Mouse (Mus musculus) liver, postnatal 0 days (tissue): ENCODE measurements around the gene Hsdl1. TPM values are rescaled to one million over a fixed set of nuclear protein-coding genes. Genes with fewer than 3 reads are reported as not detected.
A peak's percentile ranks its signal among the peaks of the same experiment; 100 is the strongest.

Source experiments
- ATAC-seq: fragments of 200-750 bp; cut with Nextera tagmentation; 2 replicates; pipeline ENCODE4 v1.8.0; 2017; ENCODE audit warnings: mild to moderate bottlenecking, moderate library complexity
- DNase-seq: peaks from one replicate; pipeline ENCODE4 v3.0.0-alpha.2; 2016
- H3K27ac ChIP-seq: fragments of 300-500 bp; sonication (generic); 2 replicates; pipeline ENCODE4 v1.5.1; 2014; ENCODE audit warnings: antibody characterized with exemption, moderate library complexity, mild to moderate bottlenecking, low read depth
- H3K27me3 ChIP-seq: fragments of 300-500 bp; sonication (generic); 2 replicates; pipeline ENCODE4 v1.6.1; 2014; ENCODE audit warnings: low read length, control low read depth, mixed read lengths; ENCODE audit not compliant: insufficient read depth
- H3K36me3 ChIP-seq: fragments of 300-500 bp; sonication (generic); replicated peaks from 2 replicates; pipeline ENCODE4 v1.6.1; 2014; ENCODE audit warnings: mild to moderate bottlenecking, control low read depth, low read length, moderate library complexity, mixed read lengths; ENCODE audit not compliant: insufficient read depth
- H3K4me1 ChIP-seq: fragments of 300-500 bp; sonication (generic); 2 replicates; pipeline ENCODE4 v1.6.1; 2014; ENCODE audit warnings: antibody characterized with exemption, mild to moderate bottlenecking, control low read depth; ENCODE audit not compliant: insufficient read depth
- H3K4me2 ChIP-seq: fragments of 300-500 bp; sonication (generic); 2 replicates; pipeline ENCODE4 v1.6.1; 2014; ENCODE audit warnings: low read depth, mild to moderate bottlenecking, low read length, moderate library complexity, mixed read lengths
- H3K4me3 ChIP-seq: fragments of 300-500 bp; sonication (generic); 2 replicates; pipeline ENCODE4 v1.5.1; 2014; ENCODE audit warnings: low read depth, low read length
- H3K9ac ChIP-seq: fragments of 300-500 bp; sonication (generic); replicated peaks from 2 replicates; pipeline ENCODE4 v1.6.1; 2014; ENCODE audit warnings: mild to moderate bottlenecking, moderate library complexity
- H3K9me3 ChIP-seq: fragments of 300-500 bp; sonication (generic); 2 replicates; pipeline ENCODE4 v1.6.1; 2016; ENCODE audit warnings: mild to moderate bottlenecking, control low read depth, low read length, mixed read lengths
- CTCF ChIP-seq: sonication (generic); IDR thresholded peaks from 2 replicates; pipeline ENCODE4 v1.5.1; 2016; ENCODE audit warnings: antibody characterized with exemption, low read depth
- EP300 ChIP-seq: IDR thresholded peaks from 2 replicates; pipeline ENCODE4 v1.6.1; 2016; ENCODE audit warnings: antibody characterized with exemption, low read depth, mild to moderate bottlenecking
- WGBS: fragments of 180-500 bp; shearing (Covaris S2); extraction: QIAGEN DNeasy Blood & Tissue Kit; methylation state at CpG from one replicate; pipeline ENCODE4 v1.1.7; 2014; ENCODE audit not compliant: insufficient replicate concordance; 5-methylcytosine and 5-hydroxymethylcytosine counted together
- polyA plus RNA-seq: library from polyadenylated mRNA; unstranded; fragments of >200 nt; fragmentation: Nextera tagmentation; extraction: Ambion mirVana; gene quantifications from 2 replicates; pipeline ENCODE4 v1.2.1, GENCODE M21; 2015

The Hsdl1 gene
- polyA plus RNA-seq, 1 experiment from 2014 or later = 12.5 TPM

DNA sequence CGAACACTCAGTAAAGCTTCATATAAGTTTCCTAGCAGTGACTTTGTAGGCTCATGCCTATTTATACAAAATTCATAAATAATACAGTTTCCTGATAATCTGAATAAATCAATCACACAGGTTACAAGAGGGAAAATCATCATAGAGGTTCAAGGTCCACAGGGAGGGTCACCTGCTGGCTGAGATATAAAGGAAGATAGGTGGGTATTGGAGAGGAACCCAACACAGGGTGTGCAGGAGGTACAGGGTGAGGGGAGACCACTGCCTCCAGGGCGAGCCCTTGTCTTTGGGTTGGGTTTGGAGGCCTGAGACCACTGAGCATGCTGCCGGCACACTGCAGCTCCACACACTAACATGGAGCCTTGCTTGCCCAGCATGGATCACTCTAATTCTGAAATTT, 43.6 kb downstream of the Hsdl1 start:
- H3K4me1 ChIP-seq = no peaks in the 10 kb centered on the region
- H3K9ac ChIP-seq = no peak overlapping the region
- WGBS = 90% methylated on average over 3 of the region's 3 CpGs
- DNase-seq = no peak
- H3K4me2 ChIP-seq = no peak overlapping the region
- peaks cover 93% of the 10 kb centered on the region for H3K36me3 ChIP-seq
- no peak for TF ChIP-seq EP300
- TF ChIP-seq CTCF = no peak
- no peak for ATAC-seq
- no peak overlapping the region for H3K27ac ChIP-seq
- H3K9me3 ChIP-seq = no peaks in the 10 kb centered on the region
- H3K4me3 ChIP-seq = no peak overlapping the region
- H3K27me3 ChIP-seq = no peaks in the 10 kb centered on the region

DNA sequence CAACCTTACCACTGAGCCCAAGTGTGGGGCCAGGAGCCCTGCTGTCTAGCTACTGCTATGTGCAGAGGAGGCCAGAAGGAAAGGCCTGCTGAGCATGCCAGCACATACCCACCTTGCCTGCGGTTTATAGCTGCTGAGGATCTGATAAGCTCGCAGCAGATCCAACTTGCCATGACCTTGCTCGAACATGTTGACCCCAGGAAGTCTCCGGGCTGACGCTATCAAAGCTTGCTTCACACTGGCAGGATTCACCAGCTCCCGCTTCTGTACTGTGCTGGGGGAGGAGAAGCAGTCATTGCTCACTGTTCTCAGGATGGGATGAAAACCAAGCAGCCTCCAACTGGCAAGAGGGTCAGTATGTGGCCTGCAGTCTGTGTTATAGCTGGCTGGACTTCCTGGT, 44.0 kb downstream of the Hsdl1 start:
- TF ChIP-seq EP300 (no peak), CTCF (no peak)
- no peaks in the 10 kb centered on the region for H3K27me3 ChIP-seq
- H3K27ac ChIP-seq = no peak overlapping the region
- no peak for ATAC-seq
- no peak overlapping the region for H3K9ac ChIP-seq
- H3K4me1 ChIP-seq = no peaks in the 10 kb centered on the region
- no peak overlapping the region for H3K4me3 ChIP-seq
- H3K36me3 ChIP-seq = peaks cover 88% of the 10 kb centered on the region
- H3K4me2 ChIP-seq = no peak overlapping the region
- WGBS = 69% methylated on average over 6 of the region's 6 CpGs
- no peak for DNase-seq
- no peaks in the 10 kb centered on the region for H3K9me3 ChIP-seq

DNA sequence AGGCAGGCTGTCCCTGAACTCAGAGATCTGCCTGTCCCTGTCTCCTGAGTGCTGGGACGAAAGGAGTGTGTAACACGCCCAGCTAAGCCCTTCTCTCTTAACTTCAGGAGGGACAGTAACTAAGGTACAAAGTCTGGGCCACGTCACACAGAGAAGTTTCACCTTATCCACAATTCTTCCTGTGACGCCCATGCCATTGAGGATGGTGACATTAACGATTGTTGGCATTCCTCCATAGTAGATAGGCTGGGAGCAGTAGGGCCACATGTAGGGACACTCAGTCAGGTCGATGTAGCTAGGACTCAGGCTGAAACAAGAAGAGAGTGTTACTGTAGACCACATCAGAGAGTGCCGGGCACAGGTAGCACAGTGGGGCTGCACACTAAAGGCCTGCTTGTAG, 46.2 kb downstream of the Hsdl1 start:
- 86% methylated on average over 7 of the region's 7 CpGs for WGBS
- Histone ChIP-seq H3K27me3 (no peaks in the 10 kb centered on the region), H3K4me1 (no peaks in the 10 kb centered on the region), H3K9me3 (no peaks in the 10 kb centered on the region), H3K4me2 (no peak overlapping the region), H3K4me3 (no peak overlapping the region), H3K36me3 (peaks cover 88% of the 10 kb centered on the region), H3K27ac (no peak overlapping the region), H3K9ac (no peak overlapping the region)
- DNase-seq (no peak), ATAC-seq (no peak)
- no peak for TF ChIP-seq EP300
- no peak for TF ChIP-seq CTCF

DNA sequence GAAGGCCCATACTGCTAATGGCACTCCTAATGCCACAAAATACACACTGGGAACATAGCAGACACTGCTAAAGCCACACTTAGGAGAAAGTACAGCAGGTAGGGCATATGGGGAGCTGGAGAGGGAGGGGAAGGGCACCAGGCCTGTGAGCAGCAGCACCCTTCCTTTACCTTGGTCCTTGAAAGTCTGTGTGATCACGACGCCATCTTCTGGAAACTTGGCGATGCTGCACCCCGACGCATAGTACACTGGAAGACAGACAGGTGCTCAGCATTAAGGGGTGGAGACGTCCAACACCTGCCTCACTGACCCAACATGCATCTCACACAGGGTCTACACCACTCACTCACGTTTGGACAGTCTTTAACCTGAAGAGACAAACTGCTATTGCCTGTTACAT, 54.9 kb downstream of the Hsdl1 start:
- Histone ChIP-seq H3K9ac (no peak overlapping the region), H3K4me3 (no peak overlapping the region), H3K4me2 (no peak overlapping the region), H3K27me3 (no peaks in the 10 kb centered on the region), H3K4me1 (no peaks in the 10 kb centered on the region), H3K27ac (no peak overlapping the region), H3K9me3 (no peaks in the 10 kb centered on the region), H3K36me3 (peaks cover 83% of the 10 kb centered on the region)
- WGBS = 79% methylated on average over 7 of the region's 7 CpGs
- no peak for ATAC-seq
- no peak for DNase-seq
- no peak for TF ChIP-seq EP300
- peak; percentile 53 for TF ChIP-seq CTCF

DNA sequence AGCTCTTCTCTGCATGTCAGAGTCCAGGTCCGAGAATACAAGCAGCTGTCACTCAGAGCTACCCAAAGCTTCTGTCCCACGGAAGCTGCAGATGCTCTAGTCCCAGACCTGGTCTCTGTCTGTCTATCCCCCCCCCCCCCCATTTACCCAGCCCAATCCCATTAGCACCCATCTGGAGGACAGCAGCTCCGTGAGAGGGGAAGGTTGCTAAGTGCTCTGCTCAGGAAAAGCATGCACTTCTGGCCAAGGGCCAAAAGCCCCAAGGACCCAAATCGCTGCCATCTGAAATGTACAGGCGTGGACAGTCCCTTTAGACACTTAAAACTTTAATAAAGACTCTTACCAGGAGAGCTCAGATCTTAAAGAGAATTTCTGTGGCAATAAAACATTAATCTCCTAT, 58.3 kb downstream of the Hsdl1 start:
- no peak overlapping the region for H3K4me3 ChIP-seq
- no peaks in the 10 kb centered on the region for H3K4me1 ChIP-seq
- H3K27ac ChIP-seq = no peak overlapping the region
- no peak overlapping the region for H3K9ac ChIP-seq
- no peaks in the 10 kb centered on the region for H3K27me3 ChIP-seq
- WGBS = 84% methylated on average over 5 of the region's 5 CpGs
- no peak for ATAC-seq
- H3K9me3 ChIP-seq = no peaks in the 10 kb centered on the region
- DNase-seq = no peak
- H3K36me3 ChIP-seq = peaks cover 84% of the 10 kb centered on the region
- TF ChIP-seq EP300 (no peak), CTCF (no peak)
- no peak overlapping the region for H3K4me2 ChIP-seq

DNA sequence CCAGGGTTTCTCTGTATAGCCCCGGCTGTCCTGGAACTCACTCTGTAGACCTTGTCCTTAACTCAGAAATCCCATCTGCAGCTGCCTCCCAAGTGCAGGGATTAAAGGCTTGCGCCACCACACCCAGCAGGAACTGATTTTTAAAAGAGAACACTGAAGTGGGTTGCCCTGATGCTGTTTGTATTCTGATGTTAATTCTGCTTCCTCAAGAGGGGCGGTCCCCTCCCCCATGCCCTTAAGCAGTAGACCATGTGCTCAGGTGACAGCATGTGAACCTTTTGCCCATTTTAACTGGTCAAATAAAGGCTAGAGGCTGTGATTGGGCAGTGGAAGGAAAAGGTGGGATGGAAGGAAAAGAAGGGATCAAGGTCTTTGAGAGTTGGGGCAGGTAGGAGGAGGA, 59.2 kb downstream of the Hsdl1 start:
- H3K9me3 ChIP-seq = no peaks in the 10 kb centered on the region
- H3K4me1 ChIP-seq = no peaks in the 10 kb centered on the region
- no peak for ATAC-seq
- no peak for DNase-seq
- H3K9ac ChIP-seq = no peak overlapping the region
- 82% methylated on average over 3 of the region's 3 CpGs for WGBS
- H3K27ac ChIP-seq = no peak overlapping the region
- H3K4me3 ChIP-seq = no peak overlapping the region
- no peak for TF ChIP-seq CTCF
- TF ChIP-seq EP300 = no peak
- peaks cover 84% of the 10 kb centered on the region for H3K36me3 ChIP-seq
- no peaks in the 10 kb centered on the region for H3K27me3 ChIP-seq
- no peak overlapping the region for H3K4me2 ChIP-seq

DNA sequence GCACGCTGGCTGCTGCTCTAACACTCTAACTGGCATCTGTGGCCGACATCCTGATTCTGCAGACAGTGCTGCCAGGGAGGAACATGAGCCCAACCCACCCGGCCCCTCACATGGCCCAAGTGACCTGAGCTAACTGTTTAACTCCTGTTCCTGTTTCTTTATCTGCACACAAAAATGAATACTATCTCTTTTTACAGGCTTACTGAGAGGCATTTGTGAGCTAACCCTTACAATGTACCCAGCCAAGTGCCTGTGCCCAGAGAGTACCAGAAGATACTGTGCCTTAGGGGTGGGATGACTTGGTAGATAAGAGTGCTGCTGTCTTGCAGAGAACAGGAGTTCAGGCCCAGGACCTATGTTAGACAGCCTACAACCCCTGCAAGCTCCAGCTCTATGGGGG, 60.0 kb downstream of the Hsdl1 start:
- Histone ChIP-seq H3K4me1 (no peaks in the 10 kb centered on the region), H3K27me3 (no peaks in the 10 kb centered on the region), H3K36me3 (peaks cover 84% of the 10 kb centered on the region), H3K27ac (no peak overlapping the region), H3K4me3 (no peak overlapping the region), H3K9me3 (no peaks in the 10 kb centered on the region), H3K9ac (no peak overlapping the region), H3K4me2 (no peak overlapping the region)
- DNase-seq (no peak), ATAC-seq (peak; percentile 82)
- WGBS = 57% methylated on average over 3 of the region's 3 CpGs
- peak; percentile 92 for TF ChIP-seq EP300
- TF ChIP-seq CTCF = no peak
